Mouse (Mus musculus): Measurements from ENCODE around the gene Dagla. TPM values are rescaled to one million over a fixed set of nuclear protein-coding genes. Genes with fewer than 3 reads are reported as not detected.
A peak's percentile ranks its signal among the peaks of the same experiment; 100 is the strongest.

The Dagla gene
- total RNA-seq, 1 experiment from 2014 or later: 5.5 TPM

GRCm38 (mm10) chr19:10279668-10280067 is 25.0 kb downstream of the Dagla start:
- DNase-seq: no peak

GRCm38 (mm10) chr19:10278669-10279324 is 25.9 kb downstream of the Dagla start:
- no peak for DNase-seq

- DNase-seq: peak; percentile 28
Measured at GRCm38 (mm10) chr19:10277759-10278158, 26.9 kb downstream of the Dagla start.

GRCm38 (mm10) chr19:10277331-10277730 is 27.3 kb downstream of the Dagla start:
- DNase-seq: no peak

- DNase-seq: no peak
Measured at GRCm38 (mm10) chr19:10276483-10277144, 28.1 kb downstream of the Dagla start.

GRCm38 (mm10) chr19:10274056-10274455 is 30.6 kb downstream of the Dagla start:
- DNase-seq: no peak

- DNase-seq: no peak
Measured at GRCm38 (mm10) chr19:10272746-10273145, 31.9 kb downstream of the Dagla start.

- no peak for DNase-seq
Measured at GRCm38 (mm10) chr19:10271592-10271991, 33.1 kb downstream of the Dagla start.

GRCm38 (mm10) chr19:10270356-10270755 is 34.3 kb downstream of the Dagla start:
- DNase-seq: no peak

GRCm38 (mm10) chr19:10268851-10269250 is 35.8 kb downstream of the Dagla start:
- no peak for DNase-seq

- DNase-seq: no peak
Measured at GRCm38 (mm10) chr19:10267953-10268352, 36.7 kb downstream of the Dagla start.

GRCm38 (mm10) chr19:10267057-10267456 is 37.6 kb downstream of the Dagla start:
- DNase-seq: no peak

- peak; percentile 80 for DNase-seq
Measured at GRCm38 (mm10) chr19:10266196-10266850, 38.4 kb downstream of the Dagla start.

GRCm38 (mm10) chr19:10261369-10261768 is 43.3 kb downstream of the Dagla start:
- no peak for DNase-seq

GRCm38 (mm10) chr19:10258279-10259011 is 46.2 kb downstream of the Dagla start:
- peak; percentile 81 for DNase-seq

- DNase-seq: no peak
Measured at GRCm38 (mm10) chr19:10248128-10248527, 56.5 kb downstream of the Dagla start.

- DNase-seq: no peak
Measured at GRCm38 (mm10) chr19:10247165-10247564, 57.5 kb downstream of the Dagla start.

GRCm38 (mm10) chr19:10244183-10244582 is 60.5 kb downstream of the Dagla start:
- peak; percentile 67 for DNase-seq

- no peak for DNase-seq
Measured at GRCm38 (mm10) chr19:10242916-10243315, 61.8 kb downstream of the Dagla start.

- peak; percentile 87 for DNase-seq
Measured at GRCm38 (mm10) chr19:10240654-10241305, 63.9 kb downstream of the Dagla start, which contains the start of gene Myrf. Myrf (minus strand) TSS chr19:10240748.

GRCm38 (mm10) chr19:10239975-10240653 is 64.6 kb downstream of the Dagla start:
- no peak for DNase-seq

Data from adrenal gland, postnatal 25 days (tissue).